Mouse (Mus musculus) testis, adult 10 weeks (tissue): ENCODE measurements around the gene Palm. TPM values are rescaled to one million over a fixed set of nuclear protein-coding genes. Genes with fewer than 3 reads are reported as not detected.

ENCODE experiments used
- polyA plus RNA-seq: library from polyadenylated mRNA; stranded (reverse); fragments of 350-450 nt; fragmentation: Illumina TruSeq; extraction: RNeasy Lipid Tissue Mini Kit (QIAGEN cat#74804); gene quantifications from one replicate; pipeline ENCODE4 v1.2.3, GENCODE M21; 2014; ENCODE audit warnings: low read depth, low replicate concordance

Palm gene
- polyA plus RNA-seq = 0.38 TPM

DNA sequence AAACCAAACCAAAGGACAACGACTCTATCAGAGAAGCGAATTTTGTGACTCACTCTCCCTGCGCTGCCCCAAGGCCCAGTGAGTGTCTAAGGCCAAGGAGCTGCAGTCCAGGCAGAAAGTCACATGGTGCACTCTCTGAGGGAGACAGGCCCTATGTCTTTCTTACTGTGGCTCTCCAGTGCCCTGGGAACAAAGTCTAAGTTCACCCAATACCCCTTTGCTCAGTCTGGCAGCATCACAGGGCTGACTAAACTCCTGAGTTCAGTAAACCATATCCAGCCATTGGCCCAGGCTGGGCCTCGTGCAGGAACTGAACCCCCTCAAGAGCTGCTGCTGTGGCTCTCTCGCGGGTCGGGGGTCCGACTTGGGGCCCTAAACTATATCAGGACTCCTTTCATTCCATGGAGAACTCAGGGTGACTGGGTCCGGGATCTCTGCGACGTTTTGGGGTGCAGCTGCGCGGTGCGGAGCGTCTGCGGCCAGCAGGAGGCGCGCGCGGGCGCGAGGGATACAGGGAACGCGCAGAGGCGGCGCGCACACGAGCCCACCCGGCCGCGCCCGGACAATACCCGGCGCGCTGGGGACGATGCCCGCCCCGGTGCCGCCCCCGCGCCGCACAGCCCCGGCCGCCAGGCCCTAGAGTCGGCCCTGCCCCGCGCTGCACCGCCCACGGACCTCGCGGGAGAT lies at the start of gene Palm:
Palm (plus strand) TSS at position 522 of the 687 bp plus-strand sequence.

GRCm38 (mm10) chr10:79745898-79746773 lies 47.2 kb upstream of the Palm start, which contains the start of gene Polrmt:
Gene Polrmt (minus strand): TSS chr10:79746581.

GRCm38 (mm10) chr10:79754856-79755516 lies 38.4 kb upstream of the Palm start, which contains the start of gene Fgf22:
Gene Fgf22 (plus strand): TSS chr10:79755076.

GRCm38 (mm10) chr10:79766508-79767325 lies 26.7 kb upstream of the Palm start, which contains the start of gene Rnf126:
Gene Rnf126 (minus strand): TSS chr10:79766952.

DNA sequence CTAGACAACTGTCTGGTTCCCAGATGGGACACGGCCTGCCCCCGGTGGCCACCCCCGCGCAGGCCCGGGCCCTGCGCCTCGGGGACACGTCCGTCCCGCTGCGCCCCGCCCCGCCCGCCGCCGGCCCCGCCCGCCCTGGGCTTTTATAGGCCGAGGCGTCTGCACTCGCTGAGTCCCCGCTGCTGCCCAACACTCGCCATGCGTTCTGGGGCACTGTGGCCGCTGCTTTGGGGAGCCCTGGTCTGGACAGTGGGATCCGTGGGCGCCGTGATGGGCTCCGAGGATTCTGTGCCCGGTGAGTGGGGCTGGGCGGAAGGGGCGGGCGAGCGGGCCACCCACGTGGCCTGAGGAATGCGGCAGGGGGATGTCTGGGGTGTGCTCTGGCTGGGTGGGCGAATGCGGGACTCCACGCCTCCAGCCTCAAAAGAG lies 16.3 kb upstream of the Palm start, which contains the start of gene Fstl3:
Fstl3 (plus strand) TSS at position 170 of the 429 bp plus-strand sequence.

GRCm38 (mm10) chr10:79790861-79791260 lies 2.5 kb upstream of the Palm start, which contains the start of gene Prss57:
Gene Prss57 (minus strand): TSS chr10:79790961.

DNA sequence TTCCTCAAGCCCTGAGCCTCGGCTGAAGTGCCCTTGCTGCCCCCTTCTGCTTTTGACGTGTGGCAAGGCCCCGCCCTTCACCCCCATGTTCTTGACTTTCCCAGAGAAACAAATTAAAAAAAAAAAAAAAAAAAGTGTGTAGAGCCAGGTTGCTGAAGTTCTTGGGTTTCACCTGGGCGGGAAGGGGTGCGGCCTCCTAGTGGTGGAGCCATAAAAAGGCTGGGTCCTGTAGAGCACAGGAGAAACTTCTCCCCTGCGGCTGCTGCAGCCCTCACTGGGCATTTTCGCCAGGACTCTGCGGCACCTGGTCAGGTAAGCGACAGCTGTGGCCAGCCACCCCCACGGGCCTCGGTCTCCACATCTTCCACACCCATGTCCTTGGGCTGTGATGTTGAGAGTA lies 27.4 kb downstream of the Palm start, which contains the start of gene Misp:
Misp (plus strand) TSS at position 208 of the 400 bp plus-strand sequence.

GRCm38 (mm10) chr10:79853860-79854795 lies 60.8 kb downstream of the Palm start, which contains the start of gene Ptbp1:
Gene Ptbp1 (plus strand): TSS chr10:79854427.

Other genes with a start within 250 kb of the Palm start
- 0.15 TPM for gene Mier2, start 238.4 kb upstream of the Palm start, polyA plus RNA-seq
- gene Theg, start 206.2 kb upstream of the Palm start, polyA plus RNA-seq = 19.5 TPM
- 0.07 TPM for gene C2cd4c, start 179.5 kb upstream of the Palm start, polyA plus RNA-seq
- gene Shc2, start 155.7 kb upstream of the Palm start, polyA plus RNA-seq = 1.9 TPM
- not detected for gene Odf3l2, start 147.8 kb upstream of the Palm start, polyA plus RNA-seq
- not detected for gene Madcam1, start 129.0 kb upstream of the Palm start, polyA plus RNA-seq
- gene Tpgs1, start 124.2 kb upstream of the Palm start, polyA plus RNA-seq = not detected
- gene Cdc34, start 111.4 kb upstream of the Palm start, polyA plus RNA-seq = 11.0 TPM
- not detected for gene Gzmm, start 104.6 kb upstream of the Palm start, polyA plus RNA-seq
- gene Bsg, start 89.1 kb upstream of the Palm start, polyA plus RNA-seq = 293 TPM
- not detected for gene Hcn2, start 76.9 kb upstream of the Palm start, polyA plus RNA-seq
- 0.70 TPM for gene Polrmt, start 47.0 kb upstream of the Palm start, polyA plus RNA-seq
- gene Fgf22, start 38.5 kb upstream of the Palm start, polyA plus RNA-seq = not detected
- gene Rnf126, start 26.6 kb upstream of the Palm start, polyA plus RNA-seq = 6.6 TPM
- 3.6 TPM for gene Fstl3, start 16.3 kb upstream of the Palm start, polyA plus RNA-seq
- not detected for gene Prss57, start 2.6 kb upstream of the Palm start, polyA plus RNA-seq
- not detected for gene Misp, start 27.4 kb downstream of the Palm start, polyA plus RNA-seq
- gene Ptbp1, start 60.9 kb downstream of the Palm start, polyA plus RNA-seq = 40.2 TPM
- not detected for gene Prtn3, start 80.9 kb downstream of the Palm start, polyA plus RNA-seq
- gene Plppr3, start 81.1 kb downstream of the Palm start, polyA plus RNA-seq = not detected
- gene Elane, start 92.7 kb downstream of the Palm start, polyA plus RNA-seq = not detected
- not detected for gene Cfd, start 97.3 kb downstream of the Palm start, polyA plus RNA-seq
- gene Med16, start 115.4 kb downstream of the Palm start, polyA plus RNA-seq = 0.87 TPM
- gene Gm26602, start 117.3 kb downstream of the Palm start, polyA plus RNA-seq = not detected
- not detected for gene Kiss1r, start 123.4 kb downstream of the Palm start, polyA plus RNA-seq
- gene R3hdm4, start 127.6 kb downstream of the Palm start, polyA plus RNA-seq = 1.1 TPM
- gene Arid3a, start 133.5 kb downstream of the Palm start, polyA plus RNA-seq = 1.3 TPM
- 2.0 TPM for gene Wdr18, start 166.6 kb downstream of the Palm start, polyA plus RNA-seq
- not detected for gene Grin3b, start 177.1 kb downstream of the Palm start, polyA plus RNA-seq
- gene Tmem259, start 190.8 kb downstream of the Palm start, polyA plus RNA-seq = 1.0 TPM
- gene Cnn2, start 195.0 kb downstream of the Palm start, polyA plus RNA-seq = 0.48 TPM
- 0.06 TPM for gene Abca7, start 202.9 kb downstream of the Palm start, polyA plus RNA-seq
- not detected for gene Arhgap45, start 223.1 kb downstream of the Palm start, polyA plus RNA-seq
- 0.28 TPM for gene Polr2e, start 246.2 kb downstream of the Palm start, polyA plus RNA-seq